Mouse (Mus musculus) forebrain, embryonic 12.5 days (tissue): ENCODE measurements around the gene Insig1. TPM values are rescaled to one million over a fixed set of nuclear protein-coding genes. Genes with fewer than 3 reads are reported as not detected.

Experiments used
- ATAC-seq: fragments of 200-750 bp; cut with Nextera tagmentation; 2 replicates; pipeline ENCODE4 v1.8.0; 2017; ENCODE audit warnings: moderate TSS enrichment; ENCODE audit not compliant: low FRiP score
- H3K27ac ChIP-seq: fragments of 300-500 bp; sonication (generic); 2 replicates; pipeline ENCODE4 v1.5.1; 2016; ENCODE audit warnings: mild to moderate bottlenecking
- H3K27me3 ChIP-seq: fragments of 300-500 bp; sonication (generic); 2 replicates; pipeline ENCODE4 v1.6.1; 2016; ENCODE audit warnings: mild to moderate bottlenecking
- H3K36me3 ChIP-seq: fragments of 300-500 bp; sonication (generic); replicated peaks from 2 replicates; pipeline ENCODE4 v1.6.1; 2016; ENCODE audit warnings: mild to moderate bottlenecking
- H3K4me1 ChIP-seq: fragments of 300-500 bp; sonication (generic); 2 replicates; pipeline ENCODE4 v1.6.1; 2016
- H3K4me2 ChIP-seq: fragments of 300-500 bp; sonication (generic); 2 replicates; pipeline ENCODE4 v1.6.1; 2016; ENCODE audit warnings: mild to moderate bottlenecking, moderate library complexity
- H3K4me3 ChIP-seq: fragments of 300-500 bp; sonication (generic); replicated peaks from 2 replicates; pipeline ENCODE4 v1.5.1; 2016; ENCODE audit warnings: mild to moderate bottlenecking
- H3K9ac ChIP-seq: fragments of 300-500 bp; sonication (generic); 2 replicates; pipeline ENCODE4 v1.6.1; 2016; ENCODE audit warnings: mild to moderate bottlenecking
- H3K9me3 ChIP-seq: fragments of 300-500 bp; sonication (generic); 2 replicates; pipeline ENCODE4 v1.6.1; 2016
- WGBS: fragments of 180-500 bp; shearing (Covaris S2); methylation state at CpG from one replicate; pipeline ENCODE4 v1.1.7; 2016; 5-methylcytosine and 5-hydroxymethylcytosine counted together
- polyA plus RNA-seq: library from polyadenylated mRNA; unstranded; fragments of >200 nt; fragmentation: Nextera tagmentation; extraction: Ambion mirVana; gene quantifications from 2 replicates; pipeline ENCODE4 v1.2.1, GENCODE M21; 2016

The Insig1 gene
- 103 and 109 TPM in 2 replicates for polyA plus RNA-seq

DNA sequence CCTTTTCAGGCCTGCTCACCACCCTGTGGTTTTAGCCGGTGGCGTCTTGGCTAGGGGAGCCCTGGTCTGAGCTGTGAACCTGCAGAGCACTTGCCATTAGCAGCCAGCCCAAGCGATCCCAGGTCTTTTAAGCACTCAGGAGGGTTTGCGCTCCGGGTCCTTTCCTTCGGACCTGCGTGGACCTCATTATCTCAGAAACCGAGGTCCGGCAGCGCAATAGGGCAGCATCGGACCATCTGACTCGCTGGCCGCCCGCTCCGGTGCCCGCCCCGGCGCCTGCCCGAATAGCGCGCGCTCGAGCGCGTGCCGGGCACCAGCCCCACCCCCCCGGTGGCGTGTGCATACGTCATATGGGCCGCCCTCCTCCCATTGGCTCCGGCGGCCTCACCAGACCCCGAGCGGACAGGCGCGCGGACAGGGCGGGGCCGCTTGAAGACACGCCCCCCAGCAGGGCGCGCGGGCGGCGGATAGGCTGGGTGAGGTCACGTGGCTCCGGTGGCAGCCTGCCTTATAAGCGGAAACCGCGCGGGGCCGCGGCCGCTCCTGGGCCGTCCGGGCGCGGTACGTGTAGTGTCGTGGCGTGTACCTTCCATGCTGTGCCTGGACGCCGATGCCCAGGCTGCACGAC lies at the start of gene Insig1:
Insig1 (plus strand) TSS at position 536 of the 628 bp plus-strand sequence.
- H3K4me3 ChIP-seq = peak within 1 kb of the TSS; percentile 84
- peak within 1 kb of the TSS; percentile 97 for H3K27ac ChIP-seq
- H3K27me3 ChIP-seq = 0 out of 2 replicates have a peak, but pooled peaks cover 4% of the 10 kb centered on the region
- H3K36me3 ChIP-seq = peaks cover 29% of the 10 kb centered on the region
- WGBS = under 1% methylated on average over 64 of the region's 64 CpGs
- peak within 1 kb of the TSS; percentile 92 for H3K4me2 ChIP-seq
- no peaks in the 10 kb centered on the region for H3K9me3 ChIP-seq
- H3K9ac ChIP-seq = peak within 1 kb of the TSS; percentile 89
- peak; percentile 94 for ATAC-seq
- H3K4me1 ChIP-seq = peaks cover 33% of the 10 kb centered on the region

DNA sequence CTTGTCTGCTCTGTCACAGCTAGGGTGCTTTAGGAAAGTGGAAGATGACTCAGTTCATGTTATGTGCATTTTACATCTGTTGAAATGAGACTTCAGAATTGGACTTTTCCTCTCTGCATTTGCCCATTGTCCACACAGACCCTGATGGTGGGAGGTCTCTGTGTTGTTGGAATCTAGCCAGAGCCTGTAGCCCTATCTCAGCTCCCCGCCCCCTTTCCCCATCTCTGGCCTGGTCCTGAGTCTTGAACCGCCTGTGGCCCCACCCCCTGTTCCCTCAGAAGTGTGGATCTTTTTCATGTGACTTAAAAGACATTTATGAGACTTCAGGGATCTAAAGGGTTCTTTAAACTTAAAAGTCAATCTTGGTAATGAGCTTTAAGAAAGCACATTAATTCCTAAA lies 47.7 kb upstream of the Insig1 start:
- WGBS = 62% methylated on average over 2 of the region's 2 CpGs
- H3K9ac ChIP-seq = no peak overlapping the region
- no peak overlapping the region for H3K4me3 ChIP-seq
- no peak for ATAC-seq
- no peak overlapping the region for H3K4me2 ChIP-seq
- no peak overlapping the region for H3K27ac ChIP-seq
- no peaks in the 10 kb centered on the region for H3K9me3 ChIP-seq
- H3K4me1 ChIP-seq = no peaks in the 10 kb centered on the region
- no peaks in the 10 kb centered on the region for H3K27me3 ChIP-seq
- H3K36me3 ChIP-seq = no peaks in the 10 kb centered on the region

DNA sequence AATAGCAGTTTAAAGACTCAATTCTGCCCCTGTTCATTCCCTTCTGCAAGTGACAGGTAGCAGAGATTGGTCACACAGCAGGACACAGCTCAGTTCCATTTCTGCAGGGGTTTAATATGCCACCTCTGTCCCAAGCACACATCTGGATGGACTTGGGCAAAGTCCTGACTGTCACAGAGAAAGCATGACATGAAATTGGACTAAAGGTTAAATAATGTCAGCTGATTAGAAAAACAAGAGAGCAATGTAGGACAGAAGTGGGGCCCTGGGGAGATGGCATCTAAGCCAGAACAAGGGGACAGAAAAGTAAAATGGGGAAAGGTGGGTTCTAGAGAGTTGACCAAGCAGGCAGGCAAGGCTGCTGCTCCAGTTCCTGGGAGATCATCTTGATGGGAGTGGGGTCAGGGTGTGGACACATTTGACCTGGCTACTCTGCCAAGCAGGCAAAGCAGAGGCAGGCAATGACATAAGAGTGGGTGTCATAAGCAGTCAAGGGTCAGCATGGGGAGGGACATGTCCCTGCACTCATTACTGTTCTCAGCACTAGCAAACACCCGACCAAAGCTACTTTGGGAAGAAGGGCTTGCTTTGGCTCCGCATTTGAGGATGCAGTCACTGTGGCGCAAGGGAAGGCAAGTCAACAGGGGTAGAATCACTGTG lies 39.5 kb upstream of the Insig1 start:
- Histone ChIP-seq H3K4me1 (no peaks in the 10 kb centered on the region), H3K36me3 (no peaks in the 10 kb centered on the region), H3K27ac (no peak overlapping the region), H3K9me3 (no peaks in the 10 kb centered on the region), H3K4me2 (no peak overlapping the region), H3K27me3 (no peaks in the 10 kb centered on the region), H3K9ac (no peak overlapping the region), H3K4me3 (no peak overlapping the region)
- no peak for ATAC-seq
- 80% methylated on average over 3 of the region's 3 CpGs for WGBS

DNA sequence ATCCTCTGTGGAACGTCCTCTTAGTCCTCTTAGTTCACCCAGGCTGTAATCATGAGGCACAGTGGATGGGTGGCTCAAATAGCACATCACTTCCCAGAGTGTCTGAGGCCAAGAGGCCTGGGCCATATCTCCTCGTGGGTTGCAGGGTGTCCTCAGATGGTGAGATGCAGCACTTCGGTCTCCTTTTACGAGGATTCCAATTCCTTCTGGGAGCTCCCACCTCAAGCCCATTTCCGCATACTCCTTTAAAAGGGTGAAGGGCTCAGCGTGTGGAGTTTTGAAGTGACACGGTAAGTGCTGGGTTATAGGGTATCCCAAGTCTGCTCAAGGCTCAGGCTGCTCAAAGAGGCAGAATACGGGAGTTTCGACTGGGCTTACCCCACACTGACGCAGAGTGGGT lies 38.3 kb upstream of the Insig1 start:
- Histone ChIP-seq H3K4me3 (no peak overlapping the region), H3K9me3 (no peaks in the 10 kb centered on the region), H3K27ac (no peak overlapping the region), H3K4me1 (no peaks in the 10 kb centered on the region), H3K4me2 (no peak overlapping the region), H3K9ac (no peak overlapping the region), H3K36me3 (no peaks in the 10 kb centered on the region), H3K27me3 (no peaks in the 10 kb centered on the region)
- ATAC-seq = no peak
- WGBS = 90% methylated on average over 10 of the region's 10 CpGs

DNA sequence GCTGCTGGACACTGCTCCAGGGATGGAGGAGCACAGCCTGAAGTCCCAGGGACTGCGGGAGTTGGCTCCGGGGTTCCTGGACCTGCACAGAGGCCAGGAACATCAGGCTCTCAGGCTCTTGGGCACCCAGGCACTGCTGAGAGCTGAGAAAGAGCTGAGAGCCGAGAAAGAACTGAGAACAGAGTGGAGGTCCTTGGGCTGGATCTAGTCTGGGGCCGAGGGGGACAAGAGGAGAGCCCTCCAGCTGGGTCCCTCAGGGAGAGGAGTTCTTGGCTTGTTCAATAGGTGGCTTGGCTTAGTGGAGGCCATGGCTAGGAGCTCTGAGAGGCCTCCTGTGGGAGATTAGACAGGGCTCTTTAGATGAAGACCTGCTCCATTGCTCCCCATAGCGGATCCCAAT lies 37.9 kb upstream of the Insig1 start:
- no peak overlapping the region for H3K27ac ChIP-seq
- H3K4me2 ChIP-seq = no peak overlapping the region
- no peaks in the 10 kb centered on the region for H3K27me3 ChIP-seq
- no peak overlapping the region for H3K9ac ChIP-seq
- 82% methylated on average over 5 of the region's 5 CpGs for WGBS
- H3K4me1 ChIP-seq = no peaks in the 10 kb centered on the region
- no peaks in the 10 kb centered on the region for H3K36me3 ChIP-seq
- no peak overlapping the region for H3K4me3 ChIP-seq
- no peak for ATAC-seq
- H3K9me3 ChIP-seq = no peaks in the 10 kb centered on the region

DNA sequence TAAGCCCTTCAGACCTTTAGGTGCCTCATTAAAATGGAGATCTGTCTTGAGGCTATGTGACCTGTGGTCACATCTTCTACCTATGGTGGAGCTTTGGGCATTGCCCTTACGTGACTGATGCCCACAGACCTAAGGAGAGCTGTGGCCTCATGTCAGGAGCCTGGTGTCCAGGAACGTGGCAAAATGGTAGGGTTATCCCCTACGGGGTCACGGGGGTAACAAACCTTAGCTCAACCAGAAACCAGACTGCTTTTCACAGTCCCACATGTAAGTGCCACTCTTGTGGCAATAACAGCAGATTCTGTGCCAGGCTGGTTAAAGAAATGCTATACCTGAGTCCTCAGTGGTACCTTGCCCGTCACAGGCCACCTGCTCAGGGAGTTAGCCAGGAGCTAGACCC lies 37.3 kb upstream of the Insig1 start:
- no peak overlapping the region for H3K4me2 ChIP-seq
- 86% methylated on average over 5 of the region's 5 CpGs for WGBS
- H3K4me1 ChIP-seq = no peaks in the 10 kb centered on the region
- no peak overlapping the region for H3K4me3 ChIP-seq
- no peaks in the 10 kb centered on the region for H3K9me3 ChIP-seq
- ATAC-seq = no peak
- H3K36me3 ChIP-seq = no peaks in the 10 kb centered on the region
- no peaks in the 10 kb centered on the region for H3K27me3 ChIP-seq
- no peak overlapping the region for H3K27ac ChIP-seq
- H3K9ac ChIP-seq = no peak overlapping the region

DNA sequence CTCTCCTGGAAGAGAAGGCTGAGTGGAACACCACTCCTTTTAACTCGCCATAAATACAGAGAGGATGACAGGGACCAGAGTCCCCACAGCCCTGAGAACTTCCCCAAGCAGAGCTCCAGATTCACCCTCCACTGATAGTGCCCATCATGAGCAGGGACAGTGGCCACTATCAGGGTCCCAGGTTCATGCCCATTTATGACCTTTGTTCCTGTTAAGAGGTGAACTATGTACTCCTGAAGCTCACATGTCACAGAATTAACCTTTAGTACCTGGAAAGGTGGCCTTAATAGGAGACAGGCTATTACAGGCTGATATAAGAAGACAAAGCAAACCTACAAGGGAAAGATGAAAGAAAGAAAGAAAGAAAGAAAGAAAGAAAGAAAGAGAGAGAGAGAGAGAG lies 35.2 kb upstream of the Insig1 start:
- no peak overlapping the region for H3K4me3 ChIP-seq
- ATAC-seq = no peak
- no peaks in the 10 kb centered on the region for H3K4me1 ChIP-seq
- H3K27me3 ChIP-seq = no peaks in the 10 kb centered on the region
- no peaks in the 10 kb centered on the region for H3K9me3 ChIP-seq
- H3K36me3 ChIP-seq = no peaks in the 10 kb centered on the region
- WGBS = 67% methylated on average over 1 of the region's 1 CpGs
- H3K4me2 ChIP-seq = no peak overlapping the region
- no peak overlapping the region for H3K9ac ChIP-seq
- H3K27ac ChIP-seq = no peak overlapping the region

DNA sequence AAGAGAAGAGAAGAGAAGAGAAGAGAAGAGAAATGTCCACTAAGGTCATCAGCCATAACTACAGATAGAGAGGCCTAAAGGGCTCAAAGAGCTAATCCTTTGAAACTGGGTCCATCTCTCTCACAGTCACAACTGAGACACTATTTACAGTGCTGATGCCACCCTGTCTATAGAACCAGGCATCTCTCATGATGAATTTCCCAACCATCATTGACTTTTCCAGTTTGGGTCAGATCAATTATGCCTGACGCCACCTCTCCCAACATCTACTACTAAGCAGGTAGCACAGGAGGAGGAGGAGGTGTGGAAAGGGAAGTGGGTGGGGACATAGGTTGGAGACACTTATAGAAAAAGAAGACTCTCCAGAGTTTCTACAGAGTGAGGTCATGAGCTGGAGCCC lies 34.6 kb upstream of the Insig1 start:
- Histone ChIP-seq H3K9ac (no peak overlapping the region), H3K4me3 (no peak overlapping the region), H3K36me3 (no peaks in the 10 kb centered on the region), H3K4me2 (no peak overlapping the region), H3K4me1 (no peaks in the 10 kb centered on the region), H3K27ac (no peak overlapping the region), H3K27me3 (no peaks in the 10 kb centered on the region), H3K9me3 (no peaks in the 10 kb centered on the region)
- ATAC-seq = no peak
- WGBS = 81% methylated on average over 1 of the region's 1 CpGs

DNA sequence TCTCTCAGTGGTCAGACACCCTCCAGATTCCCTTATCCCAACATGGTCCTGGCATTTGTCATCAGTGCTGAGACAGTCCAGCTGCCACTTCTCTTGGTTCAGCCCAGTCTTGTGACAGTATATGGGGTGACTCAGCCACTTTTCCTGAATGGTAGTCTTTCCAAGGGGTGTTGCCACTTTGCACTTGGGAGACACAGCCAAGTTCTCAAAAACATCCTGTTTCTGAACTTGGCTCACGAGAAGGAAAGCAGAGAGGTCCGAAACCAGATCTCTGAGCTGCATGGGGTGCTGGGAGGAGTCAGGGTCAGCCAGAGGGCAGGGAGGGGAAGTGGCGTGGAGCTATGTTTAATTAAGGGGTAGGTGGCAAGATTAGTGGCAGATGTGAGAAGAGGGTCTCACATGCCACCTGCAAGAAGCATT lies 34.0 kb upstream of the Insig1 start:
- Histone ChIP-seq H3K36me3 (no peaks in the 10 kb centered on the region), H3K4me2 (no peak overlapping the region), H3K27me3 (no peaks in the 10 kb centered on the region), H3K4me1 (no peaks in the 10 kb centered on the region), H3K9me3 (no peaks in the 10 kb centered on the region), H3K27ac (no peak overlapping the region), H3K9ac (no peak overlapping the region), H3K4me3 (no peak overlapping the region)
- WGBS = 38% methylated on average over 3 of the region's 3 CpGs
- ATAC-seq = no peak

DNA sequence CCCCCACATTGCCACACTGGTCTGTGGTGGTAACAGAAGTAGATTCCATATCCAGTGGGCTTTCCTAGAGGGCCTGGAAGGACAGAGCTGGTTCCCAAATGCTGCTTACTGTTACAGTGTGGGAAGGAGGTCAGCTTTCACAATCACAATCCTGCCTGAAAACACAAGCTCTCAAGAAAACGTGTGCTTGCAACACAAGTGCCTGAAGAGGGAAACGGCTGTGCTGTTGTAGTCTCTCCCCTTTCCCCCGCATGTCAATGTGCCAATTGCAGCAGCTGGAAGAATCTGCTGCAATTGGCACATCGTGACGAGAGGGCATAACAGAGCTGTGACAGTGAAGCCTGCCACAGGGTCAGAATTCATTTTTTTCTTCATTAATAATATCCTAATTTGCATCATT lies 33.5 kb upstream of the Insig1 start:
- H3K4me1 ChIP-seq = no peaks in the 10 kb centered on the region
- no peak for ATAC-seq
- no peak overlapping the region for H3K9ac ChIP-seq
- H3K4me3 ChIP-seq = no peak overlapping the region
- 51% methylated on average over 5 of the region's 5 CpGs for WGBS
- no peaks in the 10 kb centered on the region for H3K9me3 ChIP-seq
- H3K27ac ChIP-seq = no peak overlapping the region
- no peaks in the 10 kb centered on the region for H3K27me3 ChIP-seq
- no peak overlapping the region for H3K4me2 ChIP-seq
- no peaks in the 10 kb centered on the region for H3K36me3 ChIP-seq

DNA sequence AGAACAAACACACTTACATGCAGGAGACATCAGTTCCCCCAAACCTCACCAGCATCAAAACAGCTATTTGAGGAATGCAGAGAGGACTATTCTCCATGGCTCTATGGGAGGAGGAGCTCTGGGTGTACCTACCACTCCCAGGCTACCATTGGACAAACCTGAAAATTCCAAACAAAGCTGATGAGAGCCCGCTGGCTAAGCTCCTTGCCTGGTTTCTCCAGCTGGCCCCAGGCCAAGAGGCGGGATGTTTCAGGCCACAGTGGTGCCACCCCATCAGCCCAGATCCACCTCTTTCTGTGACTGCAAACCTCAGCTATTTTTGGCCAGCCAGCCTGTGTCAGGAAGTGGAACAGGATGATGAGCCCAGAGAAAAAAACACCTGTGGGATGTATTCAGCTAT lies 33.0 kb upstream of the Insig1 start:
- ATAC-seq = no peak
- WGBS = 51% methylated on average over 2 of the region's 2 CpGs

DNA sequence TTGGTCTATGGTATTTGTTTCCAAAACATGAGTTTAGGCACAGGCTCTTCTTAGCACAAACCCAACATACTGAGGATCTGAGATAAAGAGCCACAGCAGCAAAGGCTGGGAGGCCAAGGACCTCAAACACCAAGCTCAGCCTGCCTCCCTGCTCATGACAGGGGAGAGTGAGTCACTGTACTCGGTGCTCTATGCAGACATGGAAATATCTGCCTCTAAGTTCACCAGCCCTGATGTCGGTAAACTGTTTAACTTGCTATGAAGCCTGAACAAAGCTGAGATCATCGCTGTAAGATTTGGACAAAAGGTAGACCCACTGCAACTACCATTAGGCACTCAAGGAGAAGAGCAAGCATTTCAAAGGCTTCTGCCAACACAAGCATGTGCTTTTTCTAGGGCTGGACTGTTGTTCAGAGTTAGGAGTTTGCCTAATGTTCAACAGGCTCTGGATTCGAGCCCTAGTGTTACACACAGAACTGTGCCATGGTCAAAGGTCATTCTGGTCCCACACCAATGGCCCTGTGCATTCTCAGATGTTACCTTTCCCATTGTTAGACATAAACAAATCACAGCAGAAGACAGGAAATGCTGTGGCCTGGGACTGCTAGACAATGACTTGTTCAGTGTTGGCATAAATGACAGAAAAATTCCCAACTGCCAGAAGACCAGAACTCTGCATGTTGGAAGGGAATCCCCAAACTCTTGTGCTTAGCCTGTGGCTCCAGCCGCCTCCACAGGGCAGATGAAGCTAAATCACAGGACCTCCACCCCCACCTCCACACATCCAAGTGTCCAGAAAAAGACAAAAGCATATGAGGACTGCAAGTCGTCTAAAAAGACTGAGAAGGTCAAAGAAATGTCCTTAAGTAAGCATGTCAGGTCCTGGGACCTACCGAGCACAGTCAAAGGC lies 31.2 kb upstream of the Insig1 start:
- peaks cover 6% of the 10 kb centered on the region; the same call in 1 of the 2 replicates for H3K9me3 ChIP-seq
- no peak overlapping the region for H3K27ac ChIP-seq
- no peak overlapping the region for H3K9ac ChIP-seq
- 77% methylated on average over 7 of the region's 7 CpGs for WGBS
- H3K4me2 ChIP-seq = no peak overlapping the region
- ATAC-seq = no peak
- H3K36me3 ChIP-seq = no peaks in the 10 kb centered on the region
- H3K4me1 ChIP-seq = no peaks in the 10 kb centered on the region
- no peaks in the 10 kb centered on the region for H3K27me3 ChIP-seq
- no peak overlapping the region for H3K4me3 ChIP-seq

More for the DNA sequence above, 33.0 kb upstream of the Insig1 start:
- H3K27ac ChIP-seq = no peak overlapping the region
- H3K9me3 ChIP-seq = no peaks in the 10 kb centered on the region
- H3K4me2 ChIP-seq = no peak overlapping the region
- H3K4me1 ChIP-seq = no peaks in the 10 kb centered on the region
- no peak overlapping the region for H3K4me3 ChIP-seq
- no peak overlapping the region for H3K9ac ChIP-seq
- no peaks in the 10 kb centered on the region for H3K27me3 ChIP-seq
- no peaks in the 10 kb centered on the region for H3K36me3 ChIP-seq
